Mouse (Mus musculus): ENCODE data around the gene Grm3.

DNA sequence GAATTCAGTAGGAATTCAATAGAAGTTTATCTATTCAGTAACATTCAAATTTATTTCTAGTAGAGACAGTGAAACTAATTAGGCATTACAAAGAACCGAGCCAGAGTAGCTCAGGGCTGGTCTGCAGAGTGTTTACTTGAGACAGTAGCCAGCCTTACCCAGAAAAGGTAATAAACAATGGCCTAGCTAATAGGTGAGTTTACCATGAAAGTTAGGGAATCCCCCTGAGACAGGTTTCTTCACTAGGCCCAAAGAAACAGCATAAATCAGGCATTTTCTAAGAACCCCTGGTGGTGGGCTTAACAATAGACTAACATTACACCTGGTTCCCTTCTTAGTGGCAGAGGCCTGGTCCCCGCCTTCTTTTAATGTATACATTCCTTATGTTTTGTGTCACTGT is 30.8 kb upstream of the Grm3 start:
- TF ChIP-seq POLR2A (IDR thresholded peaks at IDR 0.05; ENCODE audit: low read depth, low read length): no peak
- no peak for TF ChIP-seq CTCF (IDR thresholded peaks at IDR 0.05; ENCODE audit: borderline replicate concordance, insufficient read depth, low read length)
